Mouse (Mus musculus): ENCODE results near the gene Hinfp.
"Not testable (repeated sequence)": the region's sequence is repeated elsewhere in the genome, so short reads cannot be mapped to it uniquely, and the experiment has no call there.

Hinfp gene

GRCm38 (mm10) chr9:44311136-44312134 is 6.0 kb upstream of the Hinfp start:
- DNase-seq (ENCODE audit: low spot score in 2 of 2) = no peak

- DNase-seq (ENCODE audit: low spot score in 2 of 2) = no peak
Observed at GRCm38 (mm10) chr9:44310750-44311135, 5.3 kb upstream of the Hinfp start.

GRCm38 (mm10) chr9:44309756-44310155 is 4.3 kb upstream of the Hinfp start:
- no peak for DNase-seq (ENCODE audit: low spot score in 2 of 2)

GRCm38 (mm10) chr9:44307248-44307647 is 1.8 kb upstream of the Hinfp start:
- DNase-seq (ENCODE audit: low spot score in 2 of 2) = no peak

GRCm38 (mm10) chr9:44306532-44306931 is 1.1 kb upstream of the Hinfp start:
- no peak for DNase-seq (ENCODE audit: low spot score in 2 of 2)

- DNase-seq (ENCODE audit: low spot score in 2 of 2) = not testable (repeated sequence)
Observed at GRCm38 (mm10) chr9:44300001-44300400, 5.5 kb downstream of the Hinfp start.

GRCm38 (mm10) chr9:44292490-44292889 is 13.0 kb downstream of the Hinfp start:
- DNase-seq (ENCODE audit: low spot score in 2 of 2) = peak; percentile 49 to 77

- no peak for DNase-seq (ENCODE audit: low spot score in 2 of 2)
Observed at GRCm38 (mm10) chr9:44288959-44289291, 16.5 kb downstream of the Hinfp start.

- peak in 1 of 2 experiments; percentile 77 for DNase-seq (ENCODE audit: low spot score in 2 of 2)
Observed at GRCm38 (mm10) chr9:44288076-44288958, 17.2 kb downstream of the Hinfp start, which contains the start of gene Abcg4. Gene Abcg4 (minus strand): TSS chr9:44288615.

GRCm38 (mm10) chr9:44287401-44288075 is 17.9 kb downstream of the Hinfp start:
- DNase-seq (ENCODE audit: low spot score in 2 of 2) = peak; percentile 67 to 72

GRCm38 (mm10) chr9:44287003-44287400 is 18.5 kb downstream of the Hinfp start:
- DNase-seq (ENCODE audit: low spot score in 2 of 2) = peak in 1 of 2 experiments; percentile 59

- DNase-seq (ENCODE audit: low spot score in 2 of 2) = peak; percentile 50 to 77
Observed at GRCm38 (mm10) chr9:44286256-44286850, 19.1 kb downstream of the Hinfp start.

- DNase-seq (ENCODE audit: low spot score in 2 of 2) = no peak
Observed at GRCm38 (mm10) chr9:44283183-44283582, 22.3 kb downstream of the Hinfp start.

- no peak for DNase-seq (ENCODE audit: low spot score in 2 of 2)
Observed at GRCm38 (mm10) chr9:44269973-44270372, 35.5 kb downstream of the Hinfp start.

GRCm38 (mm10) chr9:44269077-44269476 is 36.4 kb downstream of the Hinfp start:
- peak; percentile 44 to 74 for DNase-seq (ENCODE audit: low spot score in 2 of 2)

- peak in 1 of 2 experiments; percentile 33 for DNase-seq (ENCODE audit: low spot score in 2 of 2)
Observed at GRCm38 (mm10) chr9:44268432-44268831, 37.0 kb downstream of the Hinfp start, which contains the start of gene Nlrx1. Gene Nlrx1 (minus strand): TSS chr9:44268599.

GRCm38 (mm10) chr9:44268027-44268360 is 37.5 kb downstream of the Hinfp start:
- peak; percentile 86 to 89 for DNase-seq (ENCODE audit: low spot score in 2 of 2)

- DNase-seq (ENCODE audit: low spot score in 2 of 2) = peak in 1 of 2 experiments; percentile 36
Observed at GRCm38 (mm10) chr9:44267319-44268026, 38.0 kb downstream of the Hinfp start.

GRCm38 (mm10) chr9:44266478-44267226 is 38.8 kb downstream of the Hinfp start:
- no peak for DNase-seq (ENCODE audit: low spot score in 2 of 2)

GRCm38 (mm10) chr9:44261388-44261787 is 44.1 kb downstream of the Hinfp start:
- DNase-seq (ENCODE audit: low spot score in 2 of 2) = no peak

All from spleen, postnatal 10 days (tissue).